Mouse (Mus musculus) forebrain, embryonic 14.5 days (tissue): Measurements from ENCODE around the gene Gramd1c. TPM values are rescaled to one million over a fixed set of nuclear protein-coding genes. Genes with fewer than 3 reads are reported as not detected.

Experiments used
- ATAC-seq: fragments of 200-750 bp; cut with Nextera tagmentation; 2 replicates; pipeline ENCODE4 v1.8.0; 2017; ENCODE audit warnings: mild to moderate bottlenecking, moderate library complexity
- DNase-seq: peaks from one replicate; pipeline ENCODE4 v3.0.0-alpha.2; 2015; ENCODE audit warnings: low spot score
- H3K27ac ChIP-seq: fragments of 300-500 bp; sonication (generic); 2 replicates; pipeline ENCODE4 v1.5.1; 2014; ENCODE audit warnings: low read depth, mild to moderate bottlenecking, control low read depth, low read length, moderate library complexity
- H3K27me3 ChIP-seq: fragments of 300-500 bp; sonication (generic); replicated peaks from 2 replicates; pipeline ENCODE4 v1.6.1; 2014; ENCODE audit warnings: low read length, control low read depth, mixed read lengths; ENCODE audit not compliant: control insufficient read depth, insufficient read depth
- H3K36me3 ChIP-seq: fragments of 300-500 bp; sonication (generic); 2 replicates; pipeline ENCODE4 v1.6.1; 2014; ENCODE audit warnings: low read length, control low read depth; ENCODE audit not compliant: control insufficient read depth, insufficient read depth
- H3K4me1 ChIP-seq: fragments of 300-500 bp; sonication (generic); 2 replicates; pipeline ENCODE4 v1.6.1; 2014; ENCODE audit warnings: antibody characterized with exemption, low read length, control low read depth; ENCODE audit not compliant: control insufficient read depth, insufficient read depth
- H3K4me2 ChIP-seq: fragments of 300-500 bp; sonication (generic); 2 replicates; pipeline ENCODE4 v1.6.1; 2014; ENCODE audit warnings: mild to moderate bottlenecking, control low read depth, low read length
- H3K4me3 ChIP-seq: fragments of 300-500 bp; sonication (generic); 2 replicates; pipeline ENCODE4 v1.5.1; 2014; ENCODE audit warnings: low read depth, low read length, control low read depth
- H3K9ac ChIP-seq: fragments of 300-500 bp; sonication (generic); 2 replicates; pipeline ENCODE4 v1.6.1; 2014; ENCODE audit warnings: mild to moderate bottlenecking, low read length, control low read depth, moderate library complexity
- H3K9me3 ChIP-seq: fragments of 300-500 bp; sonication (generic); replicated peaks from 2 replicates; pipeline ENCODE4 v1.6.1; 2016; ENCODE audit warnings: low read length, control low read depth, mixed read lengths; ENCODE audit not compliant: control insufficient read depth
- WGBS: fragments of 180-500 bp; shearing (Covaris S2); extraction: QIAGEN DNeasy Blood & Tissue Kit; methylation state at CpG from one replicate; pipeline ENCODE4 v1.1.7; 2014; 5-methylcytosine and 5-hydroxymethylcytosine counted together
- polyA plus RNA-seq: library from polyadenylated mRNA; unstranded; fragments of >200 nt; fragmentation: Nextera tagmentation; extraction: Ambion mirVana; gene quantifications from 2 replicates; pipeline ENCODE4 v1.2.1, GENCODE M21; 2014

The Gramd1c gene
- polyA plus RNA-seq, 1 experiment from 2014 or later, result 2.3 TPM

DNA sequence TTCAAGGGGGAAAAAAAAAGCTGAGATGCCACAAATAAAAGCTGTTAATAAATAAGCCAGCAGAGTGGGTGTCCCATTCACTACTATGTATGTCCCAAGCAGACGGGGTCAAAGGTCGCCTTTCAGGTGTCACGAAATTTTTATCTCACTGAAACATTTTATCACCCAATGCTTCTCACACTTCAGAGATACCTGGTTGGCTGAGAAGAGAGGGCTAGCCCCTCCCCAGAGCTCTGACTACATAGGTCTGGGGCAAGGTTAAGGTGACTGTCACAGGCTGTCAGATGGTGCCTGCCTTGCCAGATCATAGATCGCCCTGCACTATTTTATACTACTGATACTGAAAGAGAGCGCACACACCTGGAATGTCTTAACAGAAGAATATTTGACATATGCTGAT is 29.8 kb downstream of the Gramd1c start:
- no peak overlapping the region for H3K27ac ChIP-seq
- no peak overlapping the region for H3K4me2 ChIP-seq
- no peaks in the 10 kb centered on the region for H3K4me1 ChIP-seq
- ATAC-seq, result no peak
- no peaks in the 10 kb centered on the region for H3K27me3 ChIP-seq
- DNase-seq, result no peak
- no peak overlapping the region for H3K9ac ChIP-seq
- H3K9me3 ChIP-seq, result no peaks in the 10 kb centered on the region
- no peak overlapping the region for H3K4me3 ChIP-seq
- WGBS, result 93% methylated on average over 5 of the region's 5 CpGs
- no peaks in the 10 kb centered on the region for H3K36me3 ChIP-seq

DNA sequence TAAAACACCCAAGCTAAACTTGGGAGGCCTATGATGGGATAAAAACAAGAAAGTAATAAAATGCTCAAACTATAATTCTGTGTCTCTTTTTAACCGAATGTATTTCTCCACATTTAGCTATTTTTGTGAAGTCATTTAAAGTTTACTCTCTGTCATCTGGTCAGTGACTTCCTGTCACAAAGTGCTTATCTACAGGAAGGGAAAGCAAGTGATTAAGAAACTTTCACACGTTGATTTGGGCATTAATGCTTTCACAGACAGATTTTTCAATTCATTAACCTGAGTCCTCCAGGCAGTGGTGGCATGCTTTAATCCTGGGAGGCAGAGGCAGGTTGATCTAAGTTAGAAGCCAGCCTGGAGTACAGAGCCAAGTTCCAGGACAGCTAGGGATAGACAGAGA is 33.9 kb downstream of the Gramd1c start:
- Histone ChIP-seq H3K27ac (no peak overlapping the region), H3K4me3 (no peak overlapping the region), H3K4me1 (no peaks in the 10 kb centered on the region), H3K9me3 (no peaks in the 10 kb centered on the region), H3K9ac (no peak overlapping the region), H3K27me3 (no peaks in the 10 kb centered on the region), H3K4me2 (no peak overlapping the region), H3K36me3 (no peaks in the 10 kb centered on the region)
- WGBS, result 64% methylated on average over 2 of the region's 2 CpGs
- DNase-seq (no peak), ATAC-seq (no peak)

DNA sequence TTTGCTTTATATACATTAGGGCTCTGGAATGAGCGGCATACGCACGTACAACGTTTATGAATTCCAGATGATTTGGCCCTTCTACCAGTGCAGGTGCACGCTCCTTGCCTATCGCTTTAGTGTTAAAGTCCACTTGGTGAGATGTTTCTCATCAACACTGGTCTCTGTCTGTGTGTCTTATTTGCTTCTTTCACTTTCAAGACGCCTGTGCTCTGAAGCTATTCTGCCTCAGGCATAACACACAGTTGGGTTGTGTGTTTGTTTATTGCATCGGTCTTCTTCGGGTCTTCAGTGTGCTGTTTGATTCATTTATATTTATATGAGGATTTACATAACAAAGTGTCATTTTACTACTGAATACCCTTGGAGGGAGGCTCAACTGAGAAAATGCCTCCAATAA is 36.3 kb downstream of the Gramd1c start:
- WGBS, result 81% methylated on average over 9 of the region's 9 CpGs
- no peak for ATAC-seq

DNA sequence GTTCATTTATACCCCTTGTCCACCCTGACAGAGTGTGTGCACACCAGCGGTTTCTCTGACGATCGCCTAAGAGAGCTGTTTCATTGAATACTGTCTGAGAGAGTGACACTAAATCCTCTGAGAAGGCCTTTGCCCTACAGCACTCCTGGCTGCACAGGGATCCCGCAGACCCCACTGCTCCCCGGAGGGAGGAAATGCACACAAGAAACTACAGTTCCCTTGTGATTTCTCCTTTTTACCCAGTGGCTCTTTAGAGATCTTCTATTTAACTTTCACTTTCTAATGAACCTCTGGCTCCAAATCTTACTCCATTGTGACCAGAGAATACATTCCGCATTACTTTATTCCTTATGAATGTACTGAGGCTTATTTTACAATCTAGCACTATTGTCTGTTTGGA is 36.9 kb downstream of the Gramd1c start:
- H3K9ac ChIP-seq, result no peak overlapping the region
- no peaks in the 10 kb centered on the region for H3K4me1 ChIP-seq
- WGBS, result 69% methylated on average over 6 of the region's 6 CpGs
- H3K27ac ChIP-seq, result no peak overlapping the region
- no peak overlapping the region for H3K4me3 ChIP-seq
- DNase-seq, result no peak
- no peaks in the 10 kb centered on the region for H3K36me3 ChIP-seq
- H3K4me2 ChIP-seq, result no peak overlapping the region
- no peaks in the 10 kb centered on the region for H3K27me3 ChIP-seq
- ATAC-seq, result no peak
- H3K9me3 ChIP-seq, result no peaks in the 10 kb centered on the region

More for the DNA sequence above, 36.3 kb downstream of the Gramd1c start:
- Histone ChIP-seq H3K4me2 (no peak overlapping the region), H3K9me3 (no peaks in the 10 kb centered on the region), H3K4me3 (no peak overlapping the region), H3K27ac (no peak overlapping the region), H3K9ac (no peak overlapping the region), H3K36me3 (no peaks in the 10 kb centered on the region), H3K27me3 (no peaks in the 10 kb centered on the region), H3K4me1 (no peaks in the 10 kb centered on the region)
- no peak for DNase-seq

DNA sequence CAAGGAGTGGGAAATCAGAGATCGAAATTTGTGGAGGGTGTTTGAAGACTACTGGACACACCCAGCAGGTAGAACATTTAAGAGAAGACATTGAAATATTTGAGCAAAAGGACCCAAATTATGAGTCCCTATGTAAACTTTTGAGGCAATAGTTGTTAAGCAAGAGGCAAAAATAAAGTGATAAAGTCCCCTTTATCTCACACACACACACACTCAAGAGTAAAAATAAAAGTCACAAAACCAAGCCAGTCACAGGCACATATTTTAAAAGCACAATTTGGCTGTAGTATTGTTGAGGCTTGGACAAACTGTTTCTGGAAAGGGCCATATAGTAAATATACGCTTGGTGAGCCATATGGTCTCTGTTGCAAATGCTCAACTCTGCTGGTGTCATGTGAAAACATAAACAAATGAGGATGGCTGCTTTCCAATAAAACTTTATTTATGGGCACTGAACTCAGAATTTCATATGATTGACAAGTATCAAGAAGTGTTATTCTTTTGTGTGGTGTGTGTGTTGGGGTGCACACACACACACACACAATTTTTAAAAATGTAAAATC is 44.1 kb downstream of the Gramd1c start:
- H3K36me3 ChIP-seq, result no peaks in the 10 kb centered on the region
- H3K27me3 ChIP-seq, result no peaks in the 10 kb centered on the region
- no peak overlapping the region for H3K9ac ChIP-seq
- H3K27ac ChIP-seq, result no peak overlapping the region
- no peak for DNase-seq
- H3K4me3 ChIP-seq, result no peak overlapping the region
- H3K4me2 ChIP-seq, result no peak overlapping the region
- no peaks in the 10 kb centered on the region for H3K9me3 ChIP-seq
- no peak for ATAC-seq
- no peaks in the 10 kb centered on the region for H3K4me1 ChIP-seq
- WGBS, result 70% methylated on average over 2 of the region's 2 CpGs

DNA sequence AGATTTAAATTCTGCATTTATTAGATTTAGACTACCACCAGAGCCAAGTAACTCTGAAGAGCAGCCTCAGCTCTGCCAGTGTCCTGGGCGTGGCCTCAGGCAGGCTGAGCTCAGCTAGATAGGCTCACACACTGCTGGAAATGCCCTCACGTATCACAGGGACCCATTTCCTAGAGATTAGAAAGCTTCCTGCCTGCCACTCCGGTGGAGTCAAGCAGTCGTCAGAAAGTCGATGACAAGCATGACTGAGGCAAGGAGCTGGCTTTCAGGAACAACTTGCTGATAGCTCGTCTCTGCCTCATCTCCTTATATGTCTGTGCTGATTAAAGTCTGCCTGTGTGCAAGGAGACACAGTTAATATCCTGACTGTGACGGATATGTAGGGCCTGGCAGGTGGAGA is 44.8 kb downstream of the Gramd1c start:
- H3K9ac ChIP-seq, result no peak overlapping the region
- H3K4me2 ChIP-seq, result no peak overlapping the region
- H3K9me3 ChIP-seq, result no peaks in the 10 kb centered on the region
- ATAC-seq (no peak), DNase-seq (no peak)
- no peaks in the 10 kb centered on the region for H3K36me3 ChIP-seq
- no peak overlapping the region for H3K27ac ChIP-seq
- no peaks in the 10 kb centered on the region for H3K27me3 ChIP-seq
- no peaks in the 10 kb centered on the region for H3K4me1 ChIP-seq
- 77% methylated on average over 7 of the region's 7 CpGs for WGBS
- no peak overlapping the region for H3K4me3 ChIP-seq

DNA sequence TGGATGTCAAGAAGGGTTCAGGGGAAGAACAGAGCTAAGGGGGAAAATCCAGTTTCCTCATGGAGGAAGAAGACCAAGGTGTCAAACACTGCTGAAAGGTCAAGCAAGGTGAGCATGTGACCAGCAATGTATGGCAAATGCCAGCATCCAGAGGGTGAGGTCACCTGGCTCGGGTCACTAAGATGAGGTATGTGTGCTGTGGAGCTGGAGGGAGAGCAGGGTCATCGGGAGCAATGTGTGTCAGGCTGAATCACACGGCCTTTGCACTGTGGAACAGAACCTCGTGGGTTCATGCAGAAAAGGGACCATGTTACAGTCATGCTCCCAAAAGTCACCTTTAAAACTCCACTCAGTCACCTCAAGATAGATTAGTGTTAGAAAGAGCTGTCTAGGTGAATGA is 45.4 kb downstream of the Gramd1c start:
- Histone ChIP-seq H3K27ac (no peak overlapping the region), H3K4me2 (no peak overlapping the region), H3K27me3 (no peaks in the 10 kb centered on the region), H3K36me3 (no peaks in the 10 kb centered on the region), H3K4me1 (no peaks in the 10 kb centered on the region), H3K9me3 (no peaks in the 10 kb centered on the region), H3K4me3 (no peak overlapping the region), H3K9ac (no peak overlapping the region)
- DNase-seq, result no peak
- WGBS, result 91% methylated on average over 4 of the region's 4 CpGs
- no peak for ATAC-seq

DNA sequence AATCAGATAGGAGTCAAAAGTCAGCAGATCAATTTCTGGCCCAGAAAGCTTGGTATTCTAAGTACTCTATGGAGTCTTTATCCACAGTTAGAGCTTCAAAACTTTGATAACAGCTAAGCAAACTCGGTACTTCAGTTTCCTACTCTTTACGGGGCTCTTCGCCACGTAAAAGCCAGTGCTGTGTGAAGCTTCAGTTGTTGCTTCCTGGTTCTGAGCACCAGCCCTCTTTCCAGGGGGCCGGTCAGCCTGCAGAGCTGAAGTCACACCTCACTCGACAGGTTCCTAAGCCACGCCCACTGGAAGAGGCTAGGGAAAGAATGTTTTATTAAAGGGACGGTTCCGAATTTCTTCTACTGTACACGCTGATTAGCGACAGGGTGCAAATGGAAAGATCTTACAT is 47.0 kb downstream of the Gramd1c start:
- Histone ChIP-seq H3K4me3 (no peak overlapping the region), H3K4me1 (no peaks in the 10 kb centered on the region), H3K4me2 (no peak overlapping the region), H3K9me3 (no peaks in the 10 kb centered on the region), H3K9ac (no peak overlapping the region), H3K27me3 (no peaks in the 10 kb centered on the region), H3K36me3 (no peaks in the 10 kb centered on the region), H3K27ac (no peak overlapping the region)
- no peak for DNase-seq
- 23% methylated on average over 11 of the region's 11 CpGs for WGBS
- ATAC-seq, result no peak

DNA sequence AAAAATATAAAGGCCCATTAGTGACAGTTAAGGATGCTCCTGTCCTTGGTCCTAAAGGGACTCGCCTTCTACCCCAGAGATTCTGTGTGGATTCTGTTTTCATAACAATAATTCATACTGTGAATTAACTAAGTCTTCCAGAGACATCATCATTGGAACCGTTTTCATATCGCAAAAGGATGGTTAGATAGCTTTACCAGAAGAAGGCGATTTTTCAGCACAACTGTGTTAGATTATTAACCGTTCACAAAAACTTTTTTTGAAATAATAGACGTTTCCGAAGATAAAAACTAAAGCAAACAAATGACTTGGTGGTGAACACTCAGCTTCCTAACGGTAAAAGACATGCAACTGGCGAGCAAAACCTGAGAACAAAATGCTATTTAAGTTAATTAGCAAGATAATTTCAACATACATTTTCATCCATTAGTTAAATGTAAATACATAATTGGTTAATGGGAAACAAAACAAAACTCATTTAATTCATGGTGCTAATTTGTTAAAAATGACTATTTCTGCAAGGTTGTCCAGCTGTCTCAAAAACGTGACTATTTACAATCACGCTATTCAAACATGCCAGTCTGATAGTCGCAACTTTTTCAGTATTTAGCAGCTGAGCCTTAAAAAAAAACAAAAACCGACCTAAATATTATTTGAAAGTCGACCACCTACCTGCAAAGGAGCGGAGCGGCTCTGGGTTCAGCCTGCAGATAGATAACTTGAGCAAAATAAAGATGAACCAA is 47.6 kb downstream of the Gramd1c start:
- DNase-seq (no peak), ATAC-seq (no peak)
- Histone ChIP-seq H3K9ac (no peak overlapping the region), H3K4me2 (no peak overlapping the region), H3K36me3 (no peaks in the 10 kb centered on the region), H3K4me1 (no peaks in the 10 kb centered on the region), H3K4me3 (no peak overlapping the region), H3K9me3 (no peaks in the 10 kb centered on the region), H3K27me3 (no peaks in the 10 kb centered on the region), H3K27ac (no peak overlapping the region)
- 66% methylated on average over 16 of the region's 16 CpGs for WGBS
